Mouse (Mus musculus): ENCODE measurements at regions not wholly inside any gene's neighbourhood (a gene's known extent, or its start where the extent isn't known, plus 50 kb on each side); places are given as distances from the start of the nearest gene placed in this dataset.

GRCm38 (mm10) chr3:52859266-52859825 lies 157.7 kb downstream of the Cog6 start:
- DNase-seq, result no peak

GRCm38 (mm10) chr3:52858259-52858658 lies 158.8 kb downstream of the Cog6 start:
- no peak for DNase-seq

GRCm38 (mm10) chr3:52857076-52857475 lies 160.0 kb downstream of the Cog6 start:
- DNase-seq, result no peak

GRCm38 (mm10) chr3:52854560-52854959 lies 162.5 kb downstream of the Cog6 start:
- DNase-seq, result no peak

- DNase-seq, result no peak
These were observed 163.9 kb downstream of the Cog6 start for GRCm38 (mm10) chr3:52853126-52853525.

GRCm38 (mm10) chr3:52845166-52845565 lies 171.9 kb downstream of the Cog6 start:
- peak; percentile 37 for DNase-seq

- DNase-seq, result peak; percentile 92
These were observed 173.0 kb downstream of the Cog6 start for GRCm38 (mm10) chr3:52843998-52844397.

GRCm38 (mm10) chr3:52842866-52843425 lies 174.1 kb downstream of the Cog6 start:
- DNase-seq, result no peak

- peak; percentile 56 for DNase-seq
These were observed 176.7 kb downstream of the Cog6 start for GRCm38 (mm10) chr3:52840160-52840953.

GRCm38 (mm10) chr3:52838020-52838419 lies 179.0 kb downstream of the Cog6 start:
- DNase-seq, result no peak

- no peak for DNase-seq
These were observed 179.5 kb downstream of the Cog6 start for GRCm38 (mm10) chr3:52837527-52837926.

- DNase-seq, result no peak
These were observed 180.3 kb downstream of the Cog6 start for GRCm38 (mm10) chr3:52836780-52837179.

- no peak for DNase-seq
These were observed 184.6 kb downstream of the Cog6 start for GRCm38 (mm10) chr3:52832421-52832820.

GRCm38 (mm10) chr3:52831986-52832385 lies 185.1 kb downstream of the Cog6 start:
- DNase-seq, result no peak

- DNase-seq, result no peak
These were observed 186.9 kb downstream of the Cog6 start for GRCm38 (mm10) chr3:52830101-52830500.

- DNase-seq, result no peak
These were observed 188.0 kb downstream of the Cog6 start for GRCm38 (mm10) chr3:52829069-52829468.

GRCm38 (mm10) chr3:52828473-52828872 lies 188.6 kb downstream of the Cog6 start:
- no peak for DNase-seq

GRCm38 (mm10) chr3:52822848-52823247 lies 194.2 kb downstream of the Cog6 start:
- DNase-seq, result no peak

- DNase-seq, result no peak
These were observed 195.6 kb downstream of the Cog6 start for GRCm38 (mm10) chr3:52821450-52821849.

GRCm38 (mm10) chr3:52818401-52818800 lies 198.6 kb downstream of the Cog6 start:
- DNase-seq, result no peak

- no peak for DNase-seq
These were observed 199.6 kb downstream of the Cog6 start for GRCm38 (mm10) chr3:52817416-52817815.

GRCm38 (mm10) chr3:52815497-52815896 lies 201.5 kb downstream of the Cog6 start:
- DNase-seq, result no peak

- no peak for DNase-seq
These were observed 214.7 kb downstream of the Cog6 start for GRCm38 (mm10) chr3:52802324-52802723.

- no peak for DNase-seq
These were observed 215.6 kb downstream of the Cog6 start for GRCm38 (mm10) chr3:52801446-52801845.
